Mouse (Mus musculus) kidney, postnatal 0 days (tissue): ENCODE measurements around the gene Hba-x. TPM values are rescaled to one million over a fixed set of nuclear protein-coding genes. Genes with fewer than 3 reads are reported as not detected.

Experiments
- ATAC-seq: fragments of 200-750 bp; cut with Nextera tagmentation; replicated peaks from 2 replicates; pipeline ENCODE4 v1.8.0; 2017; ENCODE audit warnings: low read depth, moderate number of reproducible peaks, moderate TSS enrichment, moderate library complexity; ENCODE audit not compliant: low FRiP score
- DNase-seq: peaks from one replicate; pipeline ENCODE4 v3.0.0-alpha.2; 2016; ENCODE audit warnings: low spot score
- H3K27ac ChIP-seq: fragments of 300-500 bp; sonication (generic); 2 replicates; pipeline ENCODE4 v1.5.1; 2014; ENCODE audit warnings: mild to moderate bottlenecking
- H3K27me3 ChIP-seq: fragments of 300-500 bp; sonication (generic); 2 replicates; pipeline ENCODE4 v1.6.1; 2014; ENCODE audit warnings: low read length, mixed read lengths; ENCODE audit not compliant: insufficient read depth
- H3K36me3 ChIP-seq: fragments of 300-500 bp; sonication (generic); 2 replicates; pipeline ENCODE4 v1.6.1; 2014; ENCODE audit warnings: low read length, mixed read lengths; ENCODE audit not compliant: insufficient read depth
- H3K4me1 ChIP-seq: fragments of 300-500 bp; sonication (generic); replicated peaks from 2 replicates; pipeline ENCODE4 v1.6.1; 2014; ENCODE audit warnings: antibody characterized with exemption, low read length, mixed read lengths; ENCODE audit not compliant: insufficient read depth
- H3K4me2 ChIP-seq: fragments of 300-500 bp; sonication (generic); 2 replicates; pipeline ENCODE4 v1.6.1; 2014; ENCODE audit warnings: mild to moderate bottlenecking, low read length, moderate library complexity, mixed read lengths
- H3K4me3 ChIP-seq: fragments of 300-500 bp; sonication (generic); replicated peaks from 2 replicates; pipeline ENCODE4 v1.5.1; 2014; ENCODE audit warnings: low read depth, low read length
- H3K9ac ChIP-seq: fragments of 300-500 bp; sonication (generic); 2 replicates; pipeline ENCODE4 v1.6.1; 2014; ENCODE audit warnings: low read depth, low read length
- H3K9me3 ChIP-seq: fragments of 300-500 bp; sonication (generic); replicated peaks from 2 replicates; pipeline ENCODE4 v1.6.1; 2016; ENCODE audit warnings: low read length, inconsistent platforms, mixed read lengths
- CTCF ChIP-seq: IDR thresholded peaks from 2 replicates; pipeline ENCODE4 v1.5.1; 2016; ENCODE audit warnings: antibody characterized with exemption, low read depth, mild to moderate bottlenecking, moderate library complexity
- WGBS: fragments of 180-500 bp; shearing (Covaris S2); extraction: QIAGEN DNeasy Blood & Tissue Kit; methylation state at CpG from one replicate; pipeline ENCODE4 v1.1.7; 2014; 5-methylcytosine and 5-hydroxymethylcytosine counted together
- polyA plus RNA-seq: library from polyadenylated mRNA; unstranded; fragments of >200 nt; fragmentation: Nextera tagmentation; extraction: Ambion mirVana; gene quantifications from 2 replicates; pipeline ENCODE4 v1.2.1, GENCODE M21; 2015

The Hba-x gene
- polyA plus RNA-seq, 1 experiment from 2014 or later, result 0.36 TPM

GRCm38 (mm10) chr11:32244617-32245016, 31.6 kb upstream of the Hba-x start:
- no peaks in the 10 kb centered on the region for H3K27me3 ChIP-seq
- H3K4me1 ChIP-seq, result peaks cover 12% of the 10 kb centered on the region
- no peak overlapping the region for H3K4me3 ChIP-seq
- ATAC-seq (no peak), DNase-seq (no peak)
- H3K4me2 ChIP-seq, result no peak overlapping the region
- peaks cover 20% of the 10 kb centered on the region for H3K36me3 ChIP-seq
- H3K9me3 ChIP-seq, result no peaks in the 10 kb centered on the region
- TF ChIP-seq CTCF, result no peak
- peak overlapping the region; percentile 77 for H3K27ac ChIP-seq
- 80% methylated on average over 1 of the region's 1 CpGs for WGBS
- H3K9ac ChIP-seq, result no peak overlapping the region

- no peaks in the 10 kb centered on the region for H3K9me3 ChIP-seq
- H3K27ac ChIP-seq, result no peak overlapping the region
- H3K4me1 ChIP-seq, result peaks cover 12% of the 10 kb centered on the region
- 94% methylated on average over 6 of the region's 6 CpGs for WGBS
- H3K4me2 ChIP-seq, result no peak overlapping the region
- DNase-seq, result no peak
- no peak overlapping the region for H3K9ac ChIP-seq
- TF ChIP-seq CTCF, result no peak
- peaks cover 20% of the 10 kb centered on the region for H3K36me3 ChIP-seq
- no peaks in the 10 kb centered on the region for H3K27me3 ChIP-seq
- no peak overlapping the region for H3K4me3 ChIP-seq
- no peak for ATAC-seq
These were observed 30.6 kb upstream of the Hba-x start for GRCm38 (mm10) chr11:32245614-32246013.

GRCm38 (mm10) chr11:32247068-32247467, 29.1 kb upstream of the Hba-x start:
- Histone ChIP-seq H3K9ac (no peak overlapping the region), H3K4me3 (no peak overlapping the region), H3K4me1 (peaks cover 12% of the 10 kb centered on the region), H3K27ac (no peak overlapping the region), H3K36me3 (peaks cover 16% of the 10 kb centered on the region), H3K27me3 (no peaks in the 10 kb centered on the region), H3K9me3 (no peaks in the 10 kb centered on the region), H3K4me2 (no peak overlapping the region)
- ATAC-seq (no peak), DNase-seq (no peak)
- TF ChIP-seq CTCF, result peak; percentile 55

GRCm38 (mm10) chr11:32248350-32248749, 27.9 kb upstream of the Hba-x start:
- H3K4me1 ChIP-seq, result peaks cover 10% of the 10 kb centered on the region
- H3K9me3 ChIP-seq, result no peaks in the 10 kb centered on the region
- H3K9ac ChIP-seq, result no peak overlapping the region
- H3K4me3 ChIP-seq, result no peak overlapping the region
- WGBS, result 68% methylated on average over 3 of the region's 3 CpGs
- no peak for ATAC-seq
- H3K27me3 ChIP-seq, result no peaks in the 10 kb centered on the region
- no peak for DNase-seq
- no peak overlapping the region for H3K27ac ChIP-seq
- TF ChIP-seq CTCF, result no peak
- no peak overlapping the region for H3K4me2 ChIP-seq
- peaks cover 17% of the 10 kb centered on the region for H3K36me3 ChIP-seq

- DNase-seq, result no peak
- Histone ChIP-seq H3K9me3 (no peaks in the 10 kb centered on the region), H3K4me1 (no peaks in the 10 kb centered on the region), H3K4me3 (no peak overlapping the region), H3K36me3 (peaks cover 30% of the 10 kb centered on the region), H3K27ac (no peak overlapping the region), H3K9ac (no peak overlapping the region), H3K4me2 (no peak overlapping the region), H3K27me3 (no peaks in the 10 kb centered on the region)
- WGBS, result 81% methylated on average over 8 of the region's 8 CpGs
- no peak for ATAC-seq
- TF ChIP-seq CTCF, result no peak
These were observed 25.1 kb upstream of the Hba-x start for GRCm38 (mm10) chr11:32250880-32251763.

- Histone ChIP-seq H3K4me2 (no peak overlapping the region), H3K4me1 (no peaks in the 10 kb centered on the region), H3K4me3 (no peak overlapping the region), H3K27me3 (no peaks in the 10 kb centered on the region), H3K27ac (no peak overlapping the region), H3K36me3 (peaks cover 30% of the 10 kb centered on the region), H3K9ac (no peak overlapping the region), H3K9me3 (no peaks in the 10 kb centered on the region)
- DNase-seq, result no peak
- ATAC-seq, result no peak
- TF ChIP-seq CTCF, result no peak
- 88% methylated on average over 1 of the region's 1 CpGs for WGBS
These were observed 23.1 kb upstream of the Hba-x start for GRCm38 (mm10) chr11:32253121-32253520.

- no peak for TF ChIP-seq CTCF
- H3K4me1 ChIP-seq, result no peaks in the 10 kb centered on the region
- H3K27me3 ChIP-seq, result no peaks in the 10 kb centered on the region
- WGBS, result 94% methylated on average over 1 of the region's 1 CpGs
- H3K4me3 ChIP-seq, result no peak overlapping the region
- no peak overlapping the region for H3K27ac ChIP-seq
- no peak for DNase-seq
- H3K9me3 ChIP-seq, result no peaks in the 10 kb centered on the region
- no peak overlapping the region for H3K9ac ChIP-seq
- no peak for ATAC-seq
- H3K4me2 ChIP-seq, result no peak overlapping the region
- peaks cover 25% of the 10 kb centered on the region; the same call in 1 of the 2 replicates for H3K36me3 ChIP-seq
These were observed 20.1 kb upstream of the Hba-x start for GRCm38 (mm10) chr11:32256146-32256545.
